Mouse (Mus musculus): ENCODE measurements around the gene Ndufa8. TPM values are rescaled to one million over a fixed set of nuclear protein-coding genes. Genes with fewer than 3 reads are reported as not detected.

The Ndufa8 gene
- polyA plus RNA-seq (2017; shearing (Covaris generic)) = 52.1 TPM

DNA sequence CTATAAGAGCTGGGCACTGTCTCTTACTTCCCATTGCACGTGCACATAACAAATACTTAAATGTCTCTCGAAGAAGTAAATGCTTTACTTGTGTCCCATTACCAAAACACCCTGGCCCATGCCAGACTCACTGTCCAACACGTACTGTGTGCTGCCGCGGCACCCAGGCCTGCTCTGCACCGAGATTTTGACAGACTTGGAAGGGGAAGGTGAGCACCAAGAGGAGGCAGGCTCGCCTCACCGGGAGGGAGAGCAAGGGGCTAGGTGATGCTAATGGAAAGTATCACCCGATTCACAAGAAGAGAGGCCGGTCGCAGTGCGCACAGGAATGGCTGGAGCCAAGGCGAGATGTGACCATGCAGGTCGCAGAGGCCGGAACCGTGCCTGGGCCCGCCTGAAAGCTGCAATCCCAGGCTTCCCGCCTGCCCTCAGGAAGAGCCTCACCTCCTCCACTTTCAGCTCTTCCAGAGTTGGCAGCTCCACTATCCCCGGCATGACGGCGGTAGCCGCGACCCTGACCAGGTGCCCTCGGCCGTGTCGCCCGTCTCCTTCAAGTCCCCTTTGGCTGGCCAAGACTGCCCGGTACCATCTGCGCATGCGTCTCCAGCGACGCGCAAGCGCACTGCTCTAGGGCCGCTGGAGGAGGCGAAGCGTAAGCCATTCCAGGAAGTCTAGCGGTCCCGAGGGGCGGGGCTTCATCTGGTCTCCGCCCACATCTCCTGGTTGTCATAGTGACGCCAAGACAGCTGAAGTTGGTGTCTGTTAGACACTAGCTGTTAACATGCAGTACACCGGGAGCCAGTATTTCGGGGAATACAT, at the start of gene Ndufa8, which contains the start of gene Morn5:
Gene Ndufa8 (minus strand): TSS at position 659 of the 819 bp plus-strand sequence.
Gene Morn5 (plus strand): TSS at position 711 of the 819 bp plus-strand sequence.

Other genes starting within 250 kb of the Ndufa8 start
- 0.77 TPM for gene Ttll11, start 69.5 kb downstream of the Ndufa8 start, polyA plus RNA-seq (2017; shearing (Covaris generic))
- gene Morn5, start 52 bp upstream of the Ndufa8 start, polyA plus RNA-seq (2017; shearing (Covaris generic)) = not detected
- not detected for gene Lhx6, start 56.0 kb upstream of the Ndufa8 start, polyA plus RNA-seq (2017; shearing (Covaris generic))
- 12.2 TPM for gene Mrrf, start 87.0 kb upstream of the Ndufa8 start, polyA plus RNA-seq (2017; shearing (Covaris generic))
- gene Rbm18, start 87.4 kb upstream of the Ndufa8 start, polyA plus RNA-seq (2017; shearing (Covaris generic)) = 61.8 TPM
- not detected for gene Ptgs1, start 181.0 kb upstream of the Ndufa8 start, polyA plus RNA-seq (2017; shearing (Covaris generic))

All from effector memory CD4-positive, alpha-beta T cell, adult 5 months (primary cell).